Mouse (Mus musculus) liver, adult 2 months (tissue): ENCODE data around the gene Nepn. TPM values are rescaled to one million over a fixed set of nuclear protein-coding genes. Genes with fewer than 3 reads are reported as not detected.

Experiments used
- DNase-seq: peaks from one replicate; pipeline ENCODE4 v3.0.0-alpha.2; 2011; ENCODE audit warnings: low read depth, low spot score; ENCODE audit errors: extremely low read depth
- H3K27ac ChIP-seq: fragments of 200-500 bp; replicated peaks from 2 replicates; pipeline ENCODE4 v1.5.1; 2012; ENCODE audit warnings: low read depth, mild to moderate bottlenecking, control low read depth, inconsistent platforms, low read length; ENCODE audit not compliant: insufficient read depth
- H3K27me3 ChIP-seq: fragments of 200-500 bp; 2 replicates; pipeline ENCODE4 v1.6.1; 2012; ENCODE audit warnings: mild to moderate bottlenecking, moderate library complexity, low read length, inconsistent platforms; ENCODE audit not compliant: control insufficient read depth, insufficient read depth
- H3K36me3 ChIP-seq: fragments of 200-500 bp; 2 replicates; pipeline ENCODE4 v1.6.1; 2012; ENCODE audit warnings: low read length, inconsistent platforms; ENCODE audit not compliant: control insufficient read depth, insufficient read depth
- H3K4me1 ChIP-seq: fragments of 200-500 bp; 2 replicates; pipeline ENCODE4 v1.6.1; 2011; ENCODE audit warnings: low read length; ENCODE audit not compliant: control insufficient read depth, insufficient read depth
- H3K4me3 ChIP-seq: fragments of 200-500 bp; 2 replicates; pipeline ENCODE4 v1.5.1; 2011; ENCODE audit warnings: low read depth, mild to moderate bottlenecking, control low read depth, low read length, moderate library complexity; ENCODE audit not compliant: insufficient read depth
- H3K79me2 ChIP-seq: fragments of 200-500 bp; 2 replicates; pipeline ENCODE4 v1.6.1; 2012; ENCODE audit warnings: inconsistent platforms, mild to moderate bottlenecking, low read length, moderate library complexity; ENCODE audit not compliant: control insufficient read depth, insufficient read depth
- H3K9ac ChIP-seq: fragments of 200-500 bp; 2 replicates; pipeline ENCODE4 v1.6.1; 2012; ENCODE audit warnings: low read depth, mild to moderate bottlenecking, control low read depth, inconsistent platforms, low read length
- CTCF ChIP-seq: fragments of 200-500 bp; IDR thresholded peaks from 2 replicates; pipeline ENCODE4 v1.5.1; 2011; ENCODE audit warnings: low read depth, low read length, control low read depth
- POLR2A ChIP-seq: fragments of 200-500 bp; IDR thresholded peaks from 2 replicates; pipeline ENCODE4 v1.6.1; 2011; ENCODE audit warnings: low read length, control low read depth; ENCODE audit not compliant: insufficient read depth; ENCODE audit errors: extremely low read depth
- WGBS: fragments of 180-500 bp; shearing (Covaris S2); methylation state at CpG from one replicate; pipeline ENCODE4 v1.1.7; 2018; 5-methylcytosine and 5-hydroxymethylcytosine counted together
- polyA plus RNA-seq: library from polyadenylated mRNA; depleted of rRNA; stranded (reverse); fragments of >200 nt; gene quantifications from 2 replicates; pipeline ENCODE4 v1.2.3, GENCODE M21; 2012
- total RNA-seq: library from RNA; depleted of rRNA; stranded (reverse); fragments of >200 nt; gene quantifications from 2 replicates; pipeline ENCODE4 v1.2.3, GENCODE M21; 2014

Nepn gene
- total and polyA plus RNA-seq, 2 experiments: not detected

DNA sequence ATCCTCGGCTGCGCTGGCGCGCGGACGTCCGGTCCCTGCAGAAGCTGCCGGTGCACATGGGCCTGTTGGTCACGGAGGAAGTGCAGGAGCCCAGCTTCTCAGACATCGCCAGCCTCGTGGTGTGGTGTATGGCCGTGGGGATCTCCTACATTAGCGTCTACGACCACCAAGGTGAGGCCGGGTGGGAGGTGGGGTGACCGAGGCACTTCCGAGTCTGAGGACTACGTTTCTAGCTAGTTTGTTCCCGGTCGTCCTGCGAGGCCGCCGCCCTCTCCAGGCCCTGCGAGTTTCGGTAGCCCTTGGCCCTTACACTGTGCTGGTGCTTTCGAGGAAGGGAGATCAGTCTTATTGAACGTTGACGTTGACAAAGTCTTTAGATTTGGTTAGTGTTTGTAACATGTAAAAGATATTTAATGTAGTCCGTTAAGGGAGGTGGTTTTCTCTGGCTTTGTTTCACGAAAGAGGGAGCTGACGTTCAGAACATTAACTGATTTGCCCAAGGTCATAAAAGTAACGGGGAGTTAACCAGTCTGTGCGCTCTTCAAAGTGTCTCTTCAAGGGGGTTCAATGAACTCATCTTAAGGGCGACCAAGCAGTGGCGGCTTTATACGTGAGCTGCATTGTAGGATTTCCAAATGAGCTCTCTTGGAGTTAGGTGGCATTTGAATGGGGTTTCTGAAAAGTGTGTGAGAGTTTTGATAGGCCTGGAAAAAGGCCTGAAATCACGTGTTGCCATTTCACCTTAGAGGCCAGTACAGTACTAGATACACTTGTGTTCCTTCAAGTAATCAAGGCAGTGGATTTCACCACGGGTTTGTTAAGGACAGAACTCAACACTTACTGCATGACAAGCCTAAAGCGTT is 29.5 kb downstream of the Nepn start:
- TF ChIP-seq POLR2A: no peak
- TF ChIP-seq CTCF: no peak
- Histone ChIP-seq H3K4me1 (peaks cover 23% of the 10 kb centered on the region), H3K36me3 (no peaks in the 10 kb centered on the region), H3K4me3 (peak overlapping the region; percentile 82), H3K27me3 (no peaks in the 10 kb centered on the region), H3K9ac (peak overlapping the region; percentile 89), H3K27ac (peak overlapping the region; percentile 72), H3K79me2 (peaks cover 26% of the 10 kb centered on the region)
- under 1% methylated on average over 39 of the region's 39 CpGs for WGBS
- peak; percentile 63 for DNase-seq

DNA sequence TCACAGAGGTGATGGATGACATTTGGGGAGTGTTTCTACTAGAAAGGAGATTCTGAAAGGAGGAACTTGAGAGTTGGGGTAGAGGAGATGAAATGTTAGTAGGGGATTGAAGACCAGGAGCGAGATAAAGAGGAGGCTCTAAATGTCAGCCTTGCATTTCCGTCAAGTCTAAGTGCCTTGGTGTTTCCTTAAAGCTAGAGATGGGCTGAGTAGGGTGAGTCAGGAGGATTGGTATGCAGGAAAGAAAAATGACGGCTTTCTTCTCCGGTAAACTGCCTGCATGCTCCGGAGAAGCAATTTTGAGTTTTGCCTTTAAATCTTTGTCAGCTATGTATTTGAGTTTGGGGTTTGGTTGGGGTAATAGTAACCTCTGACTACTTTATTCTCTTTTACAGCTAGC is 30.2 kb downstream of the Nepn start:
- Histone ChIP-seq H3K79me2 (peaks cover 31% of the 10 kb centered on the region), H3K36me3 (no peaks in the 10 kb centered on the region), H3K27me3 (no peaks in the 10 kb centered on the region), H3K4me3 (peak overlapping the region; percentile 82; the same call in 1 of the 2 replicates), H3K4me1 (peaks cover 25% of the 10 kb centered on the region), H3K27ac (no peak overlapping the region), H3K9ac (no peak overlapping the region)
- no peak for DNase-seq
- no peak for TF ChIP-seq POLR2A
- 55% methylated on average over 5 of the region's 5 CpGs for WGBS

DNA sequence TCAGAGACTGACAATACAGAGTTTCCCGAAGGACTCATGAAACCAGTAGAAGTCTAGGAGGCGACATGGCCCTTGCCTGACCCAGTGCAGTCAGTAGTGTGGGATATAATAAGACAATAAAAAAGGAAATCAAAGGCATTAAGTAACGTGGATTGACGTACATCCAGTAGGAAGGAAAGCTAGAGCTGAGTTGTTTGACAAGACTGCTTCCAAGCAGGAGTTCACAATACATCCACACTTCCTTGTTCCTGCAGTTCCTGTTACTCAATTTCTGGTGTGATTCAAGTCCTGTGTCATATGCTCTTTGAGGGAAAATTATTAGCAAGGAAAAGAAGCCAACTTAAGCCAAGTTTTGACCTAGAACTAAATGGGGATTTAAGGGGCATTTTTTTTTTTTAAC is 30.6 kb downstream of the Nepn start:
- 69% methylated on average over 4 of the region's 4 CpGs for WGBS
- DNase-seq: peak; percentile 29
- TF ChIP-seq POLR2A (no peak), CTCF (no peak)
- H3K4me1 ChIP-seq: peaks cover 25% of the 10 kb centered on the region
- no peaks in the 10 kb centered on the region for H3K36me3 ChIP-seq
- peaks cover 32% of the 10 kb centered on the region for H3K79me2 ChIP-seq
- H3K9ac ChIP-seq: no peak overlapping the region
- H3K4me3 ChIP-seq: no peak overlapping the region
- H3K27ac ChIP-seq: no peak overlapping the region
- H3K27me3 ChIP-seq: no peaks in the 10 kb centered on the region

DNA sequence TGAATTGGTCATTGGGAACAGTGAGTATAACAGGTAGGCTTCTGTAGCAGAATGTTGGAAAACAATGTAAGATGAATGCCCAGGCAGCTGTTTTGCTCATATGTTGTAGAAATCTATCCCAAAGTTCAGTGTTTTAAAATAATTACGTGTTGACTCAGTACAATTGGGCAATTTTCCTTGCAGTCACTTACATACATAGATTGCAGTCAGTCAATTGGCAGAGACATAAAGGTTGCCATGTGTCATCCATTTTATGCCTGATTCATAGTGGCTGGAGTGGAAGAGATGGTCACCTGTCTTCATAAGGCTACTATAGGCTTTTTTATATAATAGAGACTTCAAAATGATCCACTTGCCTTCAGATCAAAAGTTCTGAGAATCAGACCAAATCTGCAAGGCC is 31.8 kb downstream of the Nepn start:
- Histone ChIP-seq H3K4me1 (peaks cover 25% of the 10 kb centered on the region), H3K9ac (no peak overlapping the region), H3K27me3 (no peaks in the 10 kb centered on the region), H3K36me3 (no peaks in the 10 kb centered on the region), H3K79me2 (peaks cover 37% of the 10 kb centered on the region), H3K4me3 (no peak overlapping the region), H3K27ac (no peak overlapping the region)
- no peak for TF ChIP-seq CTCF
- no peak for TF ChIP-seq POLR2A
- DNase-seq: peak; percentile 27
- WGBS: 21% methylated on average over 1 of the region's 1 CpGs

DNA sequence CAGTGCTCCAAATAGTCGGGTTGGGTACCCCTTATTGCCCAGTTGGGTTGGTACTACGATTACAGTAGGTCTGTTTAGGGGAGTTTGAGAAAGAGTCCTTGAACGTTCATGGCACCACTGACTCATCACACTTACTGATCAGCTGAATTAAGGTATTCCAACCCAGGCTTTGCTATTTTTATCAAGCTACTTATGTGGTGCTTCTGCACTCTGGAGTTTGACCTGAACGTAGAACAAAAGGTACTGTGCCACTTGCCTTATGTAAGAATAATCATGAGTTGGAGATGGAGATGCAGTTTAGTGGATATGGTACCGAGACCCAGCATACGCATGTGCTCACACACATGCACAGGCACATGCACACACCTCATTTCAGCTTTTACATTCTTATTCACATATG is 32.9 kb downstream of the Nepn start:
- Histone ChIP-seq H3K36me3 (no peaks in the 10 kb centered on the region), H3K27ac (no peak overlapping the region), H3K79me2 (peaks cover 43% of the 10 kb centered on the region), H3K4me3 (no peak overlapping the region), H3K27me3 (no peaks in the 10 kb centered on the region), H3K9ac (no peak overlapping the region), H3K4me1 (peaks cover 31% of the 10 kb centered on the region)
- no peak for TF ChIP-seq POLR2A
- no peak for TF ChIP-seq CTCF
- WGBS: 76% methylated on average over 6 of the region's 6 CpGs
- peak; percentile 55 for DNase-seq

DNA sequence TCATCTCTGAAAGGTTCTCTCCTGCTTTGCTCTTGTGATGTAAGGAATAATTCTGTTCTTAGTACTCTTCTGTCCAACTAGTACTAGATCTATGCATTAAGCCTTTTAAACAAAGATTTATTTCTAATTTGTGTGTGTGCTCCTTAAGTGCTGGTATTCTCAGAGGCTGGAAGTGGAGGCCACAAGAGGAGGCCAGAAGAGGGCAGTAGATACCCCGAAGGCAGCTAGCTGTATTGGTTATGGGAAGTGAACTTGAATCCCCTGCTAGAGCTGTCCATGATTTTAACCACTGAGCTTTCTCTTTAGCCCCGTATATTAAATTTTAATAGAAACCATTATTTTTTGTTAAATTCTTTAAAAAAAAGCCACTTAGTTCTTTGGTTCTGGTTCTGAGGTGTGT is 34.3 kb downstream of the Nepn start:
- WGBS: 78% methylated on average over 2 of the region's 2 CpGs
- peaks cover 31% of the 10 kb centered on the region for H3K4me1 ChIP-seq

More for the DNA sequence above, 34.3 kb downstream of the Nepn start:
- Histone ChIP-seq H3K36me3 (no peaks in the 10 kb centered on the region), H3K79me2 (peaks cover 36% of the 10 kb centered on the region; the same call in 1 of the 2 replicates), H3K4me3 (no peak overlapping the region), H3K27me3 (no peaks in the 10 kb centered on the region), H3K9ac (no peak overlapping the region), H3K27ac (no peak overlapping the region)
- no peak for TF ChIP-seq POLR2A
- peak; percentile 39; the same call in 1 of the 2 replicates for TF ChIP-seq CTCF
- DNase-seq: no peak
